Mouse (Mus musculus) MEL (cell line): ENCODE measurements around the gene Phlda1.

Source experiments
- BHLHE40 ChIP-seq: IDR thresholded peaks from 2 replicates; pipeline ENCODE4 v1.6.1; 2012; ENCODE audit warnings: low read depth, mild to moderate bottlenecking, inconsistent platforms, low read length, improper control_type of control experiment, borderline replicate concordance
- CHD2 ChIP-seq: IDR thresholded peaks from 2 replicates; pipeline ENCODE4 v1.6.1; 2011; ENCODE audit warnings: low read length, improper control_type of control experiment
- CTCF ChIP-seq, 3 experiments: IDR thresholded peaks in 2 of 3; conservative IDR thresholded peaks in 1 of 3; 2 replicates each; pipeline ENCODE4 v1.5.1; 2011 to 2012; ENCODE audit warnings: low read length in 3 of 3, low read depth in 2 of 3, mild to moderate bottlenecking in 2 of 3, improper control_type of control experiment in 1 of 3, inconsistent platforms in 1 of 3, mixed read lengths in 1 of 3, moderate library complexity in 1 of 3; ENCODE audit not compliant: control insufficient read depth in 1 of 3, insufficient read depth in 1 of 3, poor library complexity in 1 of 3, severe bottlenecking in 1 of 3
- E2F4 ChIP-seq: IDR thresholded peaks from 2 replicates; pipeline ENCODE4 v1.6.1; 2011; ENCODE audit warnings: low read depth, low read length, improper control_type of control experiment, borderline replicate concordance
- EP300 ChIP-seq, 2 experiments: IDR thresholded peaks; 2 replicates each; pipeline ENCODE4 v1.6.1; 2011; ENCODE audit warnings: improper control_type of control experiment in 2 of 2, low read length in 2 of 2, low read depth in 1 of 2, mild to moderate bottlenecking in 1 of 2
- HCFC1 ChIP-seq: IDR thresholded peaks from 2 replicates; pipeline ENCODE4 v1.6.1; 2012; ENCODE audit warnings: low read depth, mild to moderate bottlenecking, inconsistent platforms, low read length, improper control_type of control experiment, moderate library complexity
- MAFK ChIP-seq: IDR thresholded peaks from 2 replicates; pipeline ENCODE4 v1.6.1; 2011; ENCODE audit warnings: low read depth, mild to moderate bottlenecking, low read length, improper control_type of control experiment, borderline replicate concordance
- POLR2A ChIP-seq, 2 experiments: IDR thresholded peaks; 2 replicates each; pipeline ENCODE4 v1.6.1; 2011 to 2012; ENCODE audit warnings: low read length in 2 of 2, mild to moderate bottlenecking in 2 of 2, control low read depth in 1 of 2, improper control_type of control experiment in 1 of 2, low read depth in 1 of 2, moderate library complexity in 1 of 2; ENCODE audit not compliant: control insufficient read depth in 1 of 2, insufficient read depth in 1 of 2, poor library complexity in 1 of 2
- RCOR1 ChIP-seq: IDR thresholded peaks from 2 replicates; pipeline ENCODE4 v1.6.1; 2012; ENCODE audit warnings: low read depth, mild to moderate bottlenecking, inconsistent platforms, low read length, improper control_type of control experiment
- SIN3A ChIP-seq: IDR thresholded peaks from 2 replicates; pipeline ENCODE4 v1.6.1; 2012; ENCODE audit warnings: low read length, improper control_type of control experiment, inconsistent platforms
- TAL1 ChIP-seq: IDR thresholded peaks from 2 replicates; pipeline ENCODE4 v1.6.1; 2012; ENCODE audit warnings: mild to moderate bottlenecking, inconsistent platforms, low read length, moderate library complexity, mixed read lengths

- TF ChIP-seq CTCF (IDR thresholded peaks at IDR 0.05 in 2 of 3, conservative IDR thresholded peaks at IDR 0.05 in 1 of 3; ENCODE audit: control insufficient read depth in 1 of 3, insufficient read depth in 1 of 3, low read depth in 2 of 3, low read length in 3 of 3, poor library complexity in 1 of 3, severe bottlenecking in 1 of 3) (no peak), RCOR1 (no peak), POLR2A (IDR thresholded peaks at IDR 0.05; ENCODE audit: control insufficient read depth in 1 of 2, insufficient read depth in 1 of 2, low read depth in 1 of 2, low read length in 2 of 2, poor library complexity in 1 of 2) (no peak), BHLHE40 (no peak), MAFK (no peak), E2F4 (no peak), HCFC1 (no peak), TAL1 (no peak), CHD2 (no peak), EP300 (IDR thresholded peaks at IDR 0.05; ENCODE audit: low read depth in 1 of 2, low read length in 2 of 2) (no peak), SIN3A (no peak)
Measured at GRCm38 (mm10) chr10:111518350-111518749, 12.3 kb downstream of the Phlda1 start.
